Mouse (Mus musculus) ES-E14 (cell line): Measurements from ENCODE around the gene Fth1. TPM values are rescaled to one million over a fixed set of nuclear protein-coding genes. Genes with fewer than 3 reads are reported as not detected.

Source experiments
- DNase-seq: peaks from one replicate; pipeline ENCODE4 v3.0.0-alpha.2; 2013; ENCODE audit warnings: low read depth, low spot score
- H3K27ac ChIP-seq: 2 replicates; pipeline ENCODE4 v1.5.1; 2012; ENCODE audit warnings: low read depth, mild to moderate bottlenecking, low read length, moderate library complexity, mixed read lengths; ENCODE audit not compliant: poor library complexity, insufficient read depth, severe bottlenecking
- H3K36me3 ChIP-seq: 2 replicates; pipeline ENCODE4 v1.6.1; 2012; ENCODE audit warnings: mild to moderate bottlenecking, low read length, moderate library complexity, mixed read lengths; ENCODE audit not compliant: control insufficient read depth, poor library complexity, insufficient read depth, severe bottlenecking
- H3K4me1 ChIP-seq, 2 experiments: fragments of 150-350 bp in 1 of 2; sonication (generic) in 1 of 2; 2 replicates each; pipeline ENCODE4 v1.6.1; 2012; ENCODE audit warnings: low read length in 2 of 2, mild to moderate bottlenecking in 1 of 2, mixed read lengths in 1 of 2; ENCODE audit not compliant: control insufficient read depth in 2 of 2, insufficient read depth in 2 of 2, poor library complexity in 1 of 2
- H3K4me3 ChIP-seq, 2 experiments: fragments of 150-350 bp in 1 of 2; sonication (generic) in 1 of 2; 2 replicates each; pipeline ENCODE4 v1.5.1; 2012; ENCODE audit warnings: low read length in 2 of 2, low read depth in 1 of 2, mild to moderate bottlenecking in 1 of 2, mixed read lengths in 1 of 2; ENCODE audit not compliant: insufficient read depth in 1 of 2, poor library complexity in 1 of 2, severe bottlenecking in 1 of 2
- H3K9ac ChIP-seq: 2 replicates; pipeline ENCODE4 v1.6.1; 2012; ENCODE audit warnings: low read depth, mild to moderate bottlenecking, low read length, mixed read lengths; ENCODE audit not compliant: poor library complexity, insufficient read depth, severe bottlenecking
- H3K9me3 ChIP-seq: fragments of 150-350 bp; sonication (generic); 2 replicates; pipeline ENCODE4 v1.6.1; 2012; ENCODE audit warnings: low read depth, mild to moderate bottlenecking, low read length; ENCODE audit not compliant: control insufficient read depth, insufficient read depth
- CHD2 ChIP-seq: IDR thresholded peaks from 2 replicates; pipeline ENCODE4 v1.6.1; 2014; ENCODE audit warnings: mild to moderate bottlenecking, low read depth, low read length, inconsistent platforms
- HCFC1 ChIP-seq: IDR thresholded peaks from 2 replicates; pipeline ENCODE4 v1.6.1; 2012; ENCODE audit warnings: low read length, inconsistent platforms, borderline replicate concordance; ENCODE audit not compliant: insufficient read depth
- MAFK ChIP-seq: IDR thresholded peaks from 2 replicates; pipeline ENCODE4 v1.6.1; 2014; ENCODE audit warnings: mild to moderate bottlenecking, low read depth, low read length, inconsistent platforms; ENCODE audit not compliant: insufficient read depth
- ZC3H11A ChIP-seq: IDR thresholded peaks from 2 replicates; pipeline ENCODE4 v1.6.1; 2012; ENCODE audit warnings: low read depth, mild to moderate bottlenecking, inconsistent platforms, low read length, borderline replicate concordance
- ZNF384 ChIP-seq: IDR thresholded peaks from 2 replicates; pipeline ENCODE4 v1.6.1; 2012; ENCODE audit warnings: low read depth, low read length, inconsistent platforms
- in situ Hi-C, 2 experiments: fragments of 600-800 bp; cut with MboI; formaldehyde crosslinking; loops; one replicate each; pipeline ENCODE4 v1.15.1; 2025; ENCODE audit warnings: low sequenced_read_pairs in 2 of 2, inconsistent platforms in 1 of 2; ENCODE audit not compliant: unreplicated experiment in 2 of 2
- total RNA-seq: library from RNA; depleted of rRNA; stranded (reverse); fragments of 300-350 nt; gene quantifications from 2 replicates; pipeline ENCODE4 v1.2.3, GENCODE M21; 2012

Fth1 gene
- total RNA-seq, 1 experiment, result 478 TPM

DNA sequence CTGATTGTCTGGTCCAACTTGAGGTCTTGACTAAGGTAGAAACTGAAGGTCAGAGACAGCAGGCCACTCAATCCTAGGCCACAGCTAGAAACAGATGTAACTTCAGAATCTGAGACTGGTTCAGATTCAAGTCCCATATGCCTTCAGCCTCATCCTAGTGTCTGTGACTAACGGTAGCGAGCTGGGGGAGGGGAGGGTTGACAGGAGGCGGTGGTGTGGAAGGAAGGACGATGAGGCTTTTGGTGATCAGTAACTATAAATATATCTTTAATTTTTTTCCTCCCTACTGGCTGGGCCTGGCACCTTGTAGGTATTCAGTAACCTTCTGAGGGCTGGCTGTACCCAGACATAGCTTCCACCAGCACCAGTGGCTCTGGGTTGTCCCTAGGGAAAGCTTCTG, 35.0 kb downstream of the Fth1 start:
- Histone ChIP-seq H3K36me3 (no peaks in the 10 kb centered on the region), H3K27ac (no peak overlapping the region), H3K9ac (no peak overlapping the region), H3K9me3 (no peaks in the 10 kb centered on the region), H3K4me1 (peaks cover 12 to 23% of the 10 kb centered on the region in 2 experiments; a peak in 3 of 4 replicates), H3K4me3 (no peak overlapping the region)
- in situ Hi-C loops, result no loop called here
- no peak for DNase-seq
- TF ChIP-seq HCFC1 (no peak), ZNF384 (no peak)

DNA sequence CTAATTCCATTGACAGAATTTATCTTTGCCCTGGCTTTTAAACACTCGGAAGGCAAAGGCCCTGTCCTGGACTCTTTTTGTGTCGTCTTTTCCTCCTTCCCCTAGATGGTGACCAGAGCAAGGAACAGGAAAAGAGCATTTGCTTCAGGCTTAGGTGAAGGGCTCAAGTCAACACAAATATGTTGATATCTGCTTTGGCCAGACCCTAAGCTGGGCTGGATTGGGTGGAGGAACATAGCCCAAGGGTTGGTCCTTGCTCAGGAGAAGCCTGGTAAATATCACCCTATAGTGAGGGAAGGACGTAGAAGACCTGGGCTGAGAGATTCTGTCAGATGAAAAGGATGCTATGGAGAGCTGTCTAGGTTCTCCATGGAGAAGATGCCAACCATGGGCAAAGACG, 35.8 kb downstream of the Fth1 start:
- no peak overlapping the region for H3K4me3 ChIP-seq
- no peaks in the 10 kb centered on the region for H3K36me3 ChIP-seq
- DNase-seq, result no peak
- no peak overlapping the region for H3K27ac ChIP-seq
- H3K4me1 ChIP-seq, result peaks cover 9 to 23% of the 10 kb centered on the region in 2 experiments; a peak in 3 of 4 replicates
- H3K9me3 ChIP-seq, result no peaks in the 10 kb centered on the region
- no peak overlapping the region for H3K9ac ChIP-seq
- in situ Hi-C loops, result no loop called here
- TF ChIP-seq ZNF384 (no peak), HCFC1 (no peak)

DNA sequence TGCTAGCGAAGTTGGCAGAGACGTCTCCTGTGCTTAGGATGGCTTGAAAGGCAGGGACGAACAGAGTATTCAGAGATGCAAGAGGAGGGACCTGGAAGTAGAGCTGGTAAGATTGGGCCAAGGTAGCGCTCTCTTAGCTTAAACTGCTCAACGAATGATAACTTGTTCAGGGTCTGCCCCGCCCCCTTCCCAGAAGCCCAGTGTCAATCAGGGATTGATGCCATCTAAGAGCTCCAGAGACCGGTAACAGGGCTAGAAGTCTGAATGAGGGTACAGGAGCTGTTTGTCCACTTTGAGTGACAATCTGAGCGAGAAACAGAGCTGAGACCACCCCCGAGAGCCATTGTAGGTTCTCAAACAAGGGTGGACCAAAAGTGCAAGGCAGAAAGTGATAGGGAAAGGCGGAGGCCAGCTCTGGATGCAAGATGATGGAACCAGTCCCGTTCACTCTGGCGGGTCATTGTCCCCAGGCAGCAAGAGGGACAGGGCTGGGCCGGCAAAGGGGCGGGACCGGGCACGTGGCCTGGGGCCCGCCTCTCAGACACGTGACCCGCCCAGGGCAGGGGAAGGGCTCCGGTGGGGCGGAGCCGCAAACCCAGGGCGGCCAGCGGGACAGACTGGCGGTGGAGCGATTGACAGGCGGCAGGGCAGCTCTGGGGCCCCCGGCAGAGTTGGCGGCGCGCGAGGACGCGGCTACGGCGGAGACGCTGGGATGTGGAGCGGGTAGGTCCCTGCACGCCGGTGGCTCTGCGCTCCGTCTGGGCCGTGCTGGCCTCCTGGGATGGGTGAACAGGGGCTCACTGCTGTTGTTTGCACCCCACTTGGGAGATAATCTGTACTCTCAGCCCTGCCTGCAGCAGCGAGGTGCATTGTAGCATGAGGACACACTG, 37.5 kb downstream of the Fth1 start:
- TF ChIP-seq HCFC1 (no peak), MAFK (no peak), CHD2 (no peak), ZC3H11A (no peak), ZNF384 (no peak)
- no peak for DNase-seq
- Histone ChIP-seq H3K36me3 (no peaks in the 10 kb centered on the region), H3K4me3 (peak overlapping the region; percentile 64 to 71), H3K4me1 (peaks cover 5 to 22% of the 10 kb centered on the region in 2 experiments; a peak in 3 of 4 replicates), H3K9ac (peak overlapping the region; percentile 50), H3K9me3 (no peaks in the 10 kb centered on the region), H3K27ac (no peak overlapping the region)
- in situ Hi-C loops, result no loop called here

DNA sequence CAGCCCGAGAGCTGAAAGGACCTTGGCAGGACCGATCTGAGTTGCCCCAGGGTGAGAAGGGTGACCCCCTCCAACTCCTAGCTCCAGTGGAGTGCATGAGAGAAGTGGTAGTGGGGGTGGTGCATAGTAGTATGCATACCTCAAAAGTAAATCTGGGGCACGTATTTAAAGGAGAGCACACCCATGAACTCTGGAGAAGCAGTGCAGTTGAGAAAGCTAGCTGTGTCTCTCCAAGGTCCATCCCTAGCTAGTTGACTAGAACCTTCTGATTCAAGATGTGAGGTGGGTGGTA, 38.1 kb downstream of the Fth1 start:
- Histone ChIP-seq H3K36me3 (no peaks in the 10 kb centered on the region), H3K4me3 (peak overlapping the region; percentile 64 to 71), H3K27ac (no peak overlapping the region), H3K4me1 (peaks cover 5 to 17% of the 10 kb centered on the region in 2 experiments; a peak in 3 of 4 replicates), H3K9ac (peak overlapping the region; percentile 50), H3K9me3 (no peaks in the 10 kb centered on the region)
- no peak for DNase-seq
- in situ Hi-C loops, result no loop called here
- TF ChIP-seq ZNF384, result no peak
- TF ChIP-seq MAFK, result no peak
- no peak for TF ChIP-seq HCFC1
- no peak for TF ChIP-seq ZC3H11A
- TF ChIP-seq CHD2, result no peak

DNA sequence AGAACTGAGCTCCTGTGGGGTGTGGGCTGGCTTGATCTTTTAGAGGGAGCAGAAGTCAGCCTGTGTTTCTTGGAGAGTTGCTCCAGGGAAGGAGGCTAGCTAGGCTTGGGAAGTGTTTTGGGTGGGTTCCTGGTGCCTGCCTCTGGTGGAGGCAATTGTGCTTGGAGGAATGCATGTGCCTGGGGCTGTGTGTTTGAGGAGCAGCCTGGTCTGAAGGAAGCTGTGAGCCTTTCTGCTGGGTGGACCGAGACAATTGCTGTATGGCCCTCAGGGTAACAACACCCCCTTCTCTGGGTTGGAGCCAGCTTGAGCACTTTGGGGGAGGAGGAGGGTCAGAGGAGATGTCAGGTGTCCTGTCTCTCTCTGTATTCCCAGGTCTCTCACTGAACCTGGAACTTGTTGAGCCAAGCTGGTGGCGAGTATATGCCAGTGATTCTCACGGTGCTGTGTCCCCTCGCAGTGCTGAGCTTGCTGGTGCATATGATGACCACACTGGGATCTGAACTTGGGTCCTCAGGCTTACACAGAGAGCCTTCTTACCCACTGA, 38.9 kb downstream of the Fth1 start:
- H3K27ac ChIP-seq, result no peak overlapping the region
- H3K9me3 ChIP-seq, result no peaks in the 10 kb centered on the region
- in situ Hi-C loops, result no loop called here
- DNase-seq, result no peak
- H3K4me1 ChIP-seq, result peaks cover 2 to 12% of the 10 kb centered on the region in 2 experiments; a peak in 3 of 4 replicates
- no peaks in the 10 kb centered on the region for H3K36me3 ChIP-seq
- H3K9ac ChIP-seq, result no peak overlapping the region
- TF ChIP-seq ZC3H11A, result no peak
- TF ChIP-seq ZNF384, result no peak
- no peak for TF ChIP-seq CHD2
- TF ChIP-seq MAFK, result no peak
- no peak for TF ChIP-seq HCFC1
- peak overlapping the region in 1 of 2 experiments; percentile 64; a peak in 1 of 4 replicates for H3K4me3 ChIP-seq
